Comparison of ENCODE assay signal across 23 mouse cellular contexts in genomic region chr7:49540181-49540580, GRCm38 (mm10).
DNase-seq lines count a peak whose midpoint lies in the region; ATAC-seq and TF ChIP-seq lines count a peak whose summit lies in the region.
"Had no signal": no experiment of that assay in that cellular context is flagged by ENCODE, and none has a peak within 500 bp of the region (broad histone marks: within the 10 kb centered on the region; RNA-seq: fewer than 3 reads in every experiment).

No protein-coding gene starts in this region.

- peak; percentile 58 for ATAC-seq in kidney, embryonic 14.5 days (ENCODE audit: low FRiP score, low TSS enrichment)
- 0 out of 2 replicates have a peak, but pooled peaks have one; percentile 44 for ATAC-seq in neural tube, embryonic 12.5 days (ENCODE audit: low FRiP score, low read depth)
- peak; percentile 36; the same call in 1 of the 2 replicates for ATAC-seq in hindbrain, embryonic 14.5 days (ENCODE audit: low FRiP score)
- ATAC-seq: CD4-positive, CD25-positive, alpha-beta regulatory T cell, adult 4 months; forebrain, embryonic 15.5 days; intestine, postnatal 0 days had no signal

- WGBS in heart, embryonic 10.5 days = 82% methylated on average over 9 of the region's 9 CpGs
- 45% methylated on average over 9 of the region's 9 CpGs for WGBS in kidney, embryonic 14.5 days
- 83% methylated on average over 9 of the region's 9 CpGs for WGBS in kidney, adult 2 months
- 73% methylated on average over 9 of the region's 9 CpGs for WGBS in neural tube, embryonic 12.5 days
- 62% methylated on average over 9 of the region's 9 CpGs for WGBS in hindbrain, embryonic 14.5 days

- no peak for TF ChIP-seq POLR2A in kidney, adult 2 months (IDR thresholded peaks at IDR 0.05; ENCODE audit: low read depth, low read length)

- peak overlapping the region; percentile 59 for H3K27ac ChIP-seq in heart, embryonic 10.5 days
- peak overlapping the region; percentile 48 for H3K27ac ChIP-seq in kidney, embryonic 14.5 days (ENCODE audit: low read depth, low read length)
- H3K27ac ChIP-seq in kidney, adult 2 months (ENCODE audit: insufficient read depth, low read depth, low read length) = no peak overlapping the region
- H3K27ac ChIP-seq in neural tube, embryonic 12.5 days = no peak overlapping the region
- no peak overlapping the region for H3K27ac ChIP-seq in hindbrain, embryonic 14.5 days
- H3K27ac ChIP-seq: forebrain, embryonic 15.5 days; limb, embryonic 10.5 days; liver, embryonic 15.5 days had no signal

- no peak overlapping the region for H3K9ac ChIP-seq in kidney, embryonic 14.5 days (ENCODE audit: low read depth, low read length)
- no peak overlapping the region for H3K9ac ChIP-seq in neural tube, embryonic 12.5 days
- H3K9ac ChIP-seq in hindbrain, embryonic 14.5 days = no peak overlapping the region
- H3K9ac ChIP-seq: forebrain, embryonic 15.5 days; liver, embryonic 15.5 days had no signal

- no peaks in the 10 kb centered on the region for H3K9me3 ChIP-seq in heart, embryonic 10.5 days
- H3K9me3 ChIP-seq in kidney, embryonic 14.5 days (ENCODE audit: control insufficient read depth, low read length) = no peaks in the 10 kb centered on the region
- H3K9me3 ChIP-seq in neural tube, embryonic 12.5 days = no peaks in the 10 kb centered on the region
- H3K9me3 ChIP-seq in hindbrain, embryonic 14.5 days (ENCODE audit: control insufficient read depth, low read length) = no peaks in the 10 kb centered on the region
- H3K9me3 ChIP-seq: forebrain, embryonic 15.5 days; limb, embryonic 10.5 days; liver, embryonic 15.5 days had no signal

- no peak for DNase-seq in heart, embryonic 10.5 days (ENCODE audit: low spot score)
- no peak for DNase-seq in heart, postnatal 36 days
- DNase-seq in kidney, adult 2 months = no peak
- no peak for DNase-seq in neural tube, embryonic 10.5 days (ENCODE audit: extremely low spot score, low spot score)
- DNase-seq in hindbrain, embryonic 14.5 days (ENCODE audit: low spot score) = no peak
- no peak for DNase-seq in urinary bladder, adult 18-20 months (ENCODE audit: low spot score in 2 of 2)
- DNase-seq: adrenal gland, postnatal 14 days; cerebellum, adult 8-10 months; cerebellum, postnatal 36 days; gastrocnemius, postnatal 25 days; heart, adult 18-20 months; liver; lung, postnatal 4 days; midbrain, embryonic 14.5 days; thymus, adult 18-20 months; thymus, postnatal 36 days had no signal

- H3K4me3 ChIP-seq in heart, embryonic 10.5 days = no peak overlapping the region
- H3K4me3 ChIP-seq in kidney, embryonic 14.5 days (ENCODE audit: low read length) = no peak overlapping the region
- no peak overlapping the region for H3K4me3 ChIP-seq in kidney, adult 2 months (ENCODE audit: insufficient read depth, low read depth, low read length)
- H3K4me3 ChIP-seq in neural tube, embryonic 12.5 days = no peak overlapping the region
- no peak overlapping the region for H3K4me3 ChIP-seq in hindbrain, embryonic 14.5 days (replicated peaks; ENCODE audit: low read length)
- H3K4me3 ChIP-seq: forebrain, embryonic 15.5 days; limb, embryonic 10.5 days; liver, embryonic 15.5 days had no signal

- TF ChIP-seq CTCF in kidney, adult 2 months (conservative IDR thresholded peaks at IDR 0.05; ENCODE audit: insufficient read depth, insufficient read length, low read depth, low read length) = no peak

- no peak overlapping the region for H3K4me2 ChIP-seq in kidney, embryonic 14.5 days (replicated peaks; ENCODE audit: low read depth, low read length)
- H3K4me2 ChIP-seq in neural tube, embryonic 12.5 days (replicated peaks) = no peak overlapping the region
- no peak overlapping the region for H3K4me2 ChIP-seq in hindbrain, embryonic 14.5 days (replicated peaks)
- H3K4me2 ChIP-seq: forebrain, embryonic 15.5 days; liver, embryonic 15.5 days had no signal

- H3K4me1 ChIP-seq in heart, embryonic 10.5 days = peaks cover 70% of the 10 kb centered on the region
- peaks cover 24% of the 10 kb centered on the region for H3K4me1 ChIP-seq in kidney, embryonic 14.5 days (ENCODE audit: control insufficient read depth, insufficient read depth, low read length)
- H3K4me1 ChIP-seq in kidney, adult 2 months (ENCODE audit: control insufficient read depth, insufficient read depth, low read length) = no peaks in the 10 kb centered on the region
- peaks cover 6% of the 10 kb centered on the region for H3K4me1 ChIP-seq in neural tube, embryonic 12.5 days
- H3K4me1 ChIP-seq in hindbrain, embryonic 14.5 days (replicated peaks; ENCODE audit: control insufficient read depth, insufficient read depth, low read length) = peaks cover 10% of the 10 kb centered on the region
- H3K4me1 ChIP-seq: liver, embryonic 15.5 days had no signal

- H3K27me3 ChIP-seq in heart, embryonic 10.5 days (ENCODE audit: insufficient read depth, poor library complexity, severe bottlenecking) = no peaks in the 10 kb centered on the region
- H3K27me3 ChIP-seq in kidney, embryonic 14.5 days (ENCODE audit: control insufficient read depth, insufficient read depth, low read length) = no peaks in the 10 kb centered on the region
- H3K27me3 ChIP-seq in kidney, adult 2 months (replicated peaks; ENCODE audit: control insufficient read depth, insufficient read depth, low read length) = no peaks in the 10 kb centered on the region
- H3K27me3 ChIP-seq in neural tube, embryonic 12.5 days (replicated peaks) = no peaks in the 10 kb centered on the region
- H3K27me3 ChIP-seq in hindbrain, embryonic 14.5 days (ENCODE audit: control insufficient read depth, insufficient read depth, low read length) = no peaks in the 10 kb centered on the region
- H3K27me3 ChIP-seq: forebrain, embryonic 15.5 days; liver, embryonic 15.5 days had no signal

- peaks cover 25% of the 10 kb centered on the region for H3K36me3 ChIP-seq in heart, embryonic 10.5 days
- H3K36me3 ChIP-seq in kidney, embryonic 14.5 days (ENCODE audit: control insufficient read depth, insufficient read depth, low read length) = peaks cover 25% of the 10 kb centered on the region
- no peaks in the 10 kb centered on the region for H3K36me3 ChIP-seq in kidney, adult 2 months (ENCODE audit: control insufficient read depth, insufficient read depth, low read length)
- no peaks in the 10 kb centered on the region for H3K36me3 ChIP-seq in neural tube, embryonic 12.5 days
- no peaks in the 10 kb centered on the region; the same call in 1 of the 2 replicates for H3K36me3 ChIP-seq in hindbrain, embryonic 14.5 days (replicated peaks; ENCODE audit: control insufficient read depth, insufficient read depth)
- H3K36me3 ChIP-seq: liver, embryonic 15.5 days had no signal

- intact Hi-C loops in heart, postnatal 36 days (cut with DNase I) = no loop called here

Comparison
In these comparisons a context has a peak if more than half of its experiments do, and no peak if none do; other contexts are left out.
1. H3K27ac ChIP-seq: peak in heart, embryonic 10.5 days (single experiment) and kidney, embryonic 14.5 days (single experiment); none in kidney, adult 2 months (single experiment), neural tube, embryonic 12.5 days (single experiment) and hindbrain, embryonic 14.5 days (single experiment).
2. Peak in every context shown above with its lines, with median percentiles within 50 percentile points of each other: ATAC-seq.